Mouse (Mus musculus) heart, adult 18-20 months (tissue): ENCODE measurements around the gene Sipa1. TPM values are rescaled to one million over a fixed set of nuclear protein-coding genes. Genes with fewer than 3 reads are reported as not detected.
A peak's percentile ranks its signal among the peaks of the same experiment; 100 is the strongest.

Experiments
- DNase-seq, 2 experiments: peaks; one replicate each; pipeline ENCODE4 v3.0.0; 2021 to 2022; ENCODE audit warnings: mixed read lengths in 1 of 2
- total RNA-seq, 2 experiments: library from RNA; stranded (reverse); gene quantifications; 2 replicates each; pipeline ENCODE4 v1.2.3; 2021

Sipa1 gene
- total RNA-seq, 2 experiments from 2014 or later, result 20.3 to 24.1 TPM

DNA sequence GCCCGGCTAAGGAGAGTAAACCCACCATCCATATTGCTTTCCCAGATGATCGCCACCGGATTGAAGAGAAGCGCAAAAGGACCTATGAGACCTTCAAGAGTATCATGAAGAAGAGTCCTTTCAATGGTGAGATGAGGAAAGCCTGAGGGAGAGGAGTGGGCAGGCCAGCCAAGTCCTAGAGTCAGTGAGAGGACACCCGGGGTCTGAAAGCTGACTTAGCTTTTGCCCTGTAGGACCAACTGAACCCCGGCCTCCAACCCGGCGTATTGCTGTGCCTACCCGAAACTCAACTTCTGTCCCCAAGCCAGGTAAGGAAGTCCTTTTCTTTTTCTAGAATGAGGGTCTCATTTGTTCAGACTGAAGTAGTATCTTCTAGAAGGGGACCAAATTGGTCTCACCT is 18.2 kb downstream of the Sipa1 start:
- DNase-seq, result no peak

DNA sequence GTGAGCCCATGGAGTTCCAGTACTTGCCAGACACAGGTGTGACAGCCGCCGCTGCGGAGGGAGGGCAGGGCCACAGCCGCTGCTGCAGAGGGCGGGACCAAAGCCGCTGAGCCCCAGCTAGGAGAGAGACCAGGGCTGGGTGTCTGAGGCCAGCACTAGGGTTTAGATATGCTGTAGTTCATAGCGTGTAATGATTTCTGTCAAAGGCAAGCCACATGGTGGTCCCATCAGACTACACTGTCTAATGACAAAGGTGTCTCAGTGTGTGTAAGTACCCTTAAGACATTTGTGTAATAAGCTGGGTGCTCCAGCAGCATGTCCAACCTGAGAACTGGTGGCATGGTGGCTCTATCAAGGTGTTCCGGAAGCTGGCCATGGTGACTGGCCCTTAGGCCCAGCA is 21.9 kb downstream of the Sipa1 start:
- DNase-seq, result no peak

DNA sequence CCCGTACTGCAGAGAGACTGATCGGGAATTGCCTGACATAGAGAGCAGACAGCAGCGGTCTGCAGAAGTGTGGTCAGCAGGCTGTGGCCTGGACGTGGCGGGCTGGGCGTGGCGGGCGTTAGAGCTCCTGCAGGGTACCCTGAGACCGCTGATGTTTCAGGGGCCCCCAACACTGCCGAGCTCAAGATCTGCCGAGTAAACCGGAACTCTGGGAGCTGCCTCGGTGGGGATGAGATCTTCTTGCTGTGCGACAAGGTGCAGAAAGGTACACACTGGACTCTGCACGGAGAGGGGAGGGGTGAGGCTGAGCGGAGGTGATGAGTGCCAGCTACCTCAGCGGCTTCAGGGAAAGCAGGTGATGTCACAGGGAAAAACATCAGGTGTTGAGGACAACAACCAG is 22.5 kb downstream of the Sipa1 start:
- DNase-seq, result no peak

DNA sequence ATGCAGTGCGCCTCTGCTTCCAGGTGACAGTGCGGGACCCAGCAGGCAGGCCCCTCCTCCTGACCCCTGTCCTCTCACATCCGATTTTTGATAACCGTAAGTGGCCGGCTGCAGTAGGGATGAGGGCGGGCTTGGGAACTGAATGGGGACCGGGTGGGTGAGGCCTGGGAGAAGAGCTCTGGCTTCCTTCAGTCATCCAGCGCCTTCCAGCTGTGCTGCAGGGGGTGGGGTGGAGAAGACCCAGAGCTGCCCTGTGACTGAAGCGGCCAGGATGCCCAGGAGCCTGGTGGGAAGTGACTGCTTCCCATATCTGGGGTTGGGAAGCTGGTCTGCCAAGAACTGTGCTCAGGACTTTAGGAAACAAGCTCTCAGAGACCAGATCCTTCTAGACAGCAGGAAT is 23.2 kb downstream of the Sipa1 start:
- peak in 1 of 2 experiments; percentile 15 for DNase-seq

DNA sequence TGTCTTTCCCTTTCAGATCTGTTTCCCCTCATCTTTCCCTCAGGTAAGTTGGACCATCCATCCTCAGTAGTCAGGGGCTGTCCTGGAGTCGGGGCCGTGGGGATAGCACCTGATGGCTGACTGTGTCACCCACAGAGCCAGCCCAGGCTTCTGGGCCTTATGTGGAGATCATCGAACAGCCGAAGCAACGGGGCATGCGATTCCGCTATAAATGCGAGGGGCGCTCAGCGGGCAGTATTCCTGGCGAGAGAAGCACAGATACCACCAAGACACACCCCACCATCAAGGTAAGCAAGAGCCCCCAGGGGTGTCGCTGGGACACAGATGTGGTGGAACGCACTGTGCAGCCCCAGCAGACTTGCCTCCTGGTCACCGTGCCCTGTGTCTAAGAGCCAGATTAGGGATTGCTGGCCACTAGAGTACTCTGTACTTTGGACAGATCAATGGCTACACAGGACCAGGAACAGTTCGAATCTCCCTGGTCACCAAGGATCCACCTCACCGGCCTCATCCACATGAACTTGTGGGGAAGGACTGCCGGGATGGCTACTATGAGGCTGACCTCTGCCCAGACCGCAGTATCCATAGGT is 25.0 kb downstream of the Sipa1 start:
- no peak for DNase-seq

DNA sequence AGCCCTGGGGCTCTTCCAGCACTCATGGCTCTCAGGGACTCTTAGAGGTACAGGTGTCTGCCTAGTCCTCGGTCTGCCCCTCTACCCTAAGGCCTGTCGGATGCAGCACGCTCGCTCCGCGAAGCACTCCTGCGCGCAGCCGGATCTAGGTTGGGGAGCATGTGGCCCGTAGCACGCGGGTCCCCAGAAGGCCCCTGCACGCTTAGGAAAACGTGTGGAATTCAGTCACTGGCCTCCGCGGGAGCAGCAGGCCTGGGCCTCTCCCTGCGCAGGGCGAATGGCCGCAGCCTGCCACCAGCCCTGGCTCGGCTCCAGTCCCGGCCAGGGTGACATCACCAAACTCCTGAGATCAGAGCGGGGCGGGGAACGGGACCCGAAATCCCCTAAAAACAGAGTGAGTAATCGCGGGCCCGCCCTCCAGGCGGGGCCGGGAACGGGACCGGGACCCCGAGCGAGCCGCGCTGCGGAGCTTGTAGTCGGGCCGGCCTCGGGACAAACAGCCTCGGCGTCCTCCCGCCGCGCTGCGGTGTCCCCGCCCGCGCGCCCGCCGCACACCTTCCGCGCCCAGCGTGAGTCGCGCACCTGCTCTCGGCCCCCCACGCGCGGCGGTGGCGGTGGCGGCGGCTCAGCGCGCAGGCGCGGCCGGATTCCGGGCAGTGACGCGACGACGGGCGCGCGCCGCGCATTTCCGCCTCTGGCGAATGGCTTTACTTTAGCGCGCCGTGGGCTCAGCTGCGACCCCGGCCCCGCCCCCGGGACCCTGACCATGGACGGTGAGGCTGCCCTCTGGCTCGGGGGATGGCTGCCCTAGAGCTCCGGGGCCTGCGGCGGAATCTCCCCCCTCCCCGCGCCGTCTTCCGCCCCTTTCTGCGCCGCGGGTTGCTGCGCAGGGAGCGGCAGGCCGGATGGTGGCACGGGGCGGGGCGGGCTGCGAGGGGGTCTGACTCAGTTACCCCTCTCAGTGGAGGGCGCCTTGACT is 26.1 kb downstream of the Sipa1 start, which contains the start of gene Rela:
TSS of gene Rela (plus strand) at position 415 of the 979 bp plus-strand sequence.
- DNase-seq, result peak; percentile 95 to 96

DNA sequence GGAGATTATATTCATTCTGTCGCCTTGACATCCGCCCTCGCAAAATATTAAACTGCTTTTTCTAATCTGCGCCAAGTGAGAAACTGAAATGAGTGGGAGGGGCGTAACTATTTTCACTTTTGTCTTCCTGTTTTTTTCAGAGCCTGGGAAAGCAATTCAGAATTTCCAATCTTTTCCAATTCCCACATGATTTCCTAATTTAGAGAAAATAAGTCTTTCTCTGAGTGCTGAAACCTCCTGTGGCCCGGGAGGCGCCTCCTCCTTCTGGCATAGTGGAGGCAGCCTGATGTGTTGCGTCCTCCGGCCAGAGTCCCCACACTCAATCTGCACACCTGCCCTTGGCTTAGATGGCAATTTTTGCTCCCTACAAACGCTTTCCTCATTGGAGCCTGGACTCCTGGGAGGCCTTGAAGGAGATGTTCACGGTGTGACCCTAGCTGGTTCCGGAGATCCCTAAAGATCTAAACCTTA is 26.9 kb downstream of the Sipa1 start:
- DNase-seq, result peak; percentile 74 to 76

DNA sequence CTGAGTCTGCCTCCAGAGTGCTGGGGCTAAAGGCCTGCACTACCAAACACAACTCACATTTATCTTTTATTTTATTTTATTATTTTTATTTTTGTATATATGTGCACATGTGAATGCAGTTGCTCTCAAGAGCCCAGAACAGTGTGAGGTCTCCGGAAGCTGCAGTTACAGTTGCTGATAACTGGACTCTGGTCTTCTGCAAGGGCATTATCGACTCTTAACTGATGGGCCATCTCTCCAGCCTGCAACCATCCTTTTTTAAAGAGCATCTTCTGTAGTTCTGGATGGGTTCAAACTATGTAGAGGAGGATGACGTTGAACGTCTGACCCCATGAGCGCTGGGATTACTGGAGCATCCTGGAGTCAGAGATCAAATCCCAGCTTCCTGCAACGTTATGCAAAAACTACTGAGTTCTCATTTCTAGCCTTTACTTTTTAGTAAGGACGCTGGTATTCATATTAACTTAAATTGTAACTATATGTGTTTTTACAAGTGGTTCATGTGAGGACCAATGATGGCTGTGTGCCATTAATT is 27.4 kb downstream of the Sipa1 start:
- no peak for DNase-seq

DNA sequence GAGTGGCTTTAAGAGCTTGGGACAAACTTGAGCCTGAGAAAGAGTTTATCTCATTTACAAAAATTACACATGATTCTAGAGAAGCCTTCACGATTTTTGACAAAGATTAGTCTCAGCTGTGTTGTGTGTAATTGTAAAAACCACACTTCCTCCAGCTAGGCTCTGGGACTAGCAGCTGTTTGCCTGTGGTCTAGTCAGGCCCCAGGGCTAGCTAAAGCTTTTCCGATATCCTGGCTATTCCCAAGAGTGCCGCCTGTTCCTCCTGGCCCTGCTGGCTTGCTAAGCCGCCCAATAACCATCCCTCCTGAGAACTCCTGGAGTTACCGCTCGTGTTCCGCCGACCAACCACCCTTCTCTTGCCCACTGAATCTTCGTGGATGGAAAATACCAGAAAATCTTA is 31.4 kb downstream of the Sipa1 start:
- DNase-seq, result no peak

DNA sequence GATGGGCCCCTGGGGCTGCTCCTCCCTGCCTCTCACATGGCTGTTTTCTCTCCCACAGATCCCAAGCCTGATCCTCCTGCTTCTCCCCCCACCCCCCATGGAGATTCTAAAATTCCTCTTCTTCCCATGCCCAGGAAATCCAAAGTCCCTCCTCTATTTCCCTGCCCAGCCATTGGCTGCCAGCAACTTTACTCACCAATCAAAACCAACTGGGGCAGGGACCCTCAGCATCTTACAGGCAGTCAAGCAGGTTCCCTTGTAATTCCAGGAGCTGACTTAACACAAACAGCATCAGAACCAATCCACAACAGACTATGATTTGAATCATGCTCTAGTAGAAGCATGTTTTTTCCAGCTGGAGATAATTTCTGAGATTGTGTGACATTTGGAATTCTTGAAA is 33.6 kb downstream of the Sipa1 start:
- DNase-seq, result no peak

DNA sequence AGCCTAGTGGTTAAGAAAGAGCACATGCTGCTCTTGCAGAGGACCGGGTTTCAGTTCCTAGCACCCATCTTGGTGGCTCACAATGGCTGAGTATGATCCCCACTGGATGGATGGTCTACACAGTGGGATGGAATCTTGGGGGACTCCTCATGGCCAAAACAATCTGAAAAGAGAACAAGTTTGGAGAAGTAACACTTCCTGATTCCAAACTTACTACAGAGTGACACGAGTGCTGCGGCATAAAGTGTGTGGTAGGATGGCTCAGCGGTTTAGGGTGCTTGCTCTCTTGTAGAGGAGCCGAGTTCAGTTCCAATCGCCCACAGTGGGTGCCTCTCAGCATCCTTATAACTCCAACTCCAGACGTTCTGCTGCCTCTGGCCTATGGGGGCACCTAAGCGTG is 38.2 kb downstream of the Sipa1 start:
- DNase-seq, result no peak

DNA sequence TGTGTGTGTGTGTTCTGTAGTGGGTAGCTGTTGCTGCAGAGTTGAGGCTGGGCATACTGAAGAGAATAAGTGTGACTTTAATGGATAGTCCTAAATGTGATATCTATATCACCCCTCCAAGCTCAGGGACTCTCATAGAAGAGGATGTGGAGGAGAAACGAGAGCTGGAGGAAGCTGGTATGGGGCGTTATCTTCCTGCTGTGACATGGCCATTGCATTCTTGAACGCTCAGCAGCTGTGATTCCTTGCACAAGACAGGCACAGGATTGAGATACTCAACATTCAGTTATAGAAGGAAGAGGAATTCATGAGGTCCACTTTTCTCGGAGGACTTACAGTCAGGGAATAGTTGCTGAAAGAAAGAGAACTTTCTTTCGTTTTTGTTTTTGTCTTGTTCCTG is 41.6 kb downstream of the Sipa1 start:
- DNase-seq, result no peak

DNA sequence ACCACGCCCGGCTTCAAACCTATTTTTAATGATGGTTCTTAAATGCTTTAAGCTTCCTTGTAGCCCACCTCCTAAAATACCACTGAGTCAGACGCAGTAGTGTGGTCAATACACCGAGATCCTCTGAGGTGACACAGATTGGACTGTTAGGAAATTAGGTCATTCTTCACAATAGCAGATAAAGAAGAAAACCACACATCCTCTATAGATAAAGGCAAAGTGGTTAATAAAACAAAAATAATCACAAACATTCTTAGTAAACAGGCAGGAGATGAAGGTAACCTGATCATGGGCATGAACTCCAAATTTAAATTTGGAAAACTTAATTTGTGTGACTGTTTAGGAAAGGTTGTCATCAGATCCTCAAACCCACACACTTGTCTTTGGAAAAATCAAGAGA is 43.5 kb downstream of the Sipa1 start:
- DNase-seq, result no peak

DNA sequence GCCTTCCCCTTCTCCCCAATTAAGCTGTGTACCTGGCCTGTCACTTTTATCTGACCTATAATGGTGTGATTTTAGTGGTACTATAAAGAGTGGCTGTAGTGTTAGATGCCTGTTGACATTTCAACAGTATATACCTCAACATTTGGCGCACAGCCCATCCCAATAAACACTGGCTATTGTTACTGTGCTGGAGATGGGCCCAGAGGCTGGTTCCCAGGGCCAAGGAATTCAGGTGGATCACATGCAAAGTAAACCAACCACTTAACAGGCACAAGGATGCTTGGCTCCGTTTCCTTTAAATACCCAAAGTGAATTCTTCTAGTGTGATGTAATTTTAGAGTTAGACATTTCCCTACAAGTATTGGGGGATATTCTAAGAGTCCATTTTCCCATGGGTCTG is 48.6 kb downstream of the Sipa1 start:
- no peak for DNase-seq

DNA sequence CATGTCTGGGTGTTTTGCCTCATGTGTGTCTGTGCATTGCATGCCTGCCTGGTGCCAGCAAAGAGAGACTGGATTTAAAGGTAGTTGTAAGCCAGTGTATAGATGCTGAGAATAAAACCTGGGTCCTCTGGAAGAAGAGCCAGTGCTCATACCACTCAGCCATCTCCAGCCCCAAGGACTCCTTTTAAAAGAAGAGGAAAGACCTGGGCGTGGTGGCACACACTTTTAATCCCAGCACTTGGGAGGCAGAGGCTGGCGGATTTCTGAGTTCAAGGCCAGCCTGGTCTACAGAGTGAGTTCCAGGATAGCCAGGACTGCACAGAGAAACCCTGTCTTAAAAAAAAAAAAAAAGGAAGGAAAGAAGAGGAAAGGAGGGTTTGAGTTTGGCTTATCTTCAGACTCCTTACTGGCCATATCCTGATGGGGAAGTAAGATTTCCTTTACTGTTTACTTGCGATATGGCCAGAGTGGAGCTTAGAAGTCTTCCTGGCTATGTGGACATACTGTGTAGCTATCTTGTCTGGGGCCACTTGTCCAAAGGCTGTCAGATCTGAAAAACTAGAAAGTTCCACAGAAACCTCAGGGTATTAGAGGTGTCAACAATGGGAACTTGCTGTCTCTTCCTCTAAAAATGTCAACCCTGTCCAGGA is 50.6 kb downstream of the Sipa1 start:
- DNase-seq, result no peak

DNA sequence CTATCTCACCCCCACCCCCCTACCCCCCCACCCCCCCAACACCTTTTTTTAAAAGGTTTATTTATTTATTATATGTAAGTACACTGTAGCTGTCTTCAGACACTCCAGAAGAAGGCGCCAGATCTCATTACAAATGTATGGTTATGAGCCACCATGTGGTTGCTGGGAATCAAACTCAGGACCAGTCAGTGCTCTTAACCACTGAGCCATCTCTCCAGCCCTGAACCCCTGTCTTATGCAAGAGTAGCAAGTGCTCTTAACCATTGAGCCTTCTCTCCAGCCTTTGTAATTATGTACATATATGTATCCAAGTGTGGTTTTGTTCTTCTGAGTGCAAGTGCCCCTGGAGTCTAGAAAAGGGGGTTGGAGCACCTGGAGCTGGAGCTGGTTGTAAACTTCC is 51.5 kb downstream of the Sipa1 start:
- no peak for DNase-seq

DNA sequence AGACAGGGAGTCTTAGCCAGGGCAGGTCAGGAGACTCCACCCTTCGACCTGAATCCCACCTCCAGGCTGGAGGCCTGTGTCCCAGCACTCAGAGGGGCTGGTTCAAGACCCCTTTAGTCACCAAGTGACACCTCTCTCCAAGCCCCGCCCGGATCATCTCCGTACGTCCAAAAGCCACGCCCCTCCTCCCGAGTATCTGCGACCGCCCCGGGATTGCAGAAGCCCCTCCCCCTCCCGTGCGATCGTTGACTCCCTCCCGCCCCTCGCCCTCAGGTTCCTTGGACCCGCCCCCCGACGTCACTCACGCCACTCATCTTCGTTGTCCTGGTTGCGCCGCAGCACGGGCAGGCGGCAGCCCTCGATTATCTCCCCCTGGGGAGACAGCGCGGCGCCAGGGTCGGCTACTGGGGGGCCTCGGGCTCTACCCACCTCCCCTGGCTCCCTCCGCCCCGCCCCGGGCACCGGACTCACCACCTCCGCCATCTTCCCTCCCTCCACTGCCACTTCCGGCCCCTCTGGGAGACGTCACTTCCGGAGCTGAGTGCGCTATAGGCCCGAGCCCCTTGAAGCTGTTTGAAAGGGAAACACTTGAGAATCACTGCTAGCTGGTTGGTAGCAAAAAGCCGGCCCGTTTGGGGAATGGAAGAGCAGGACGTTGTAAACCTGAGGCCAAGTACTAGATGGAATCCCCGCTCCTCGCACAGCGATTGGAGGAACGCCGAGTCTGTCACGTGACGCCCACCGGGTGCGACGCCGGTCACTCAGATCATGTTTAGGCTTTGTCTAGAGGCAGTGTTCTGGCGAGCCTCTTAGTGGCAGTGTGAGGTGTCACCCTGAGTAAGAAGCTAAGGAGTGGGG is 53.7 kb downstream of the Sipa1 start, which contains the start of gene Kat5:
TSS of gene Kat5 (minus strand) at position 691 of the 858 bp plus-strand sequence.
- DNase-seq, result peak; percentile 94 to 97

DNA sequence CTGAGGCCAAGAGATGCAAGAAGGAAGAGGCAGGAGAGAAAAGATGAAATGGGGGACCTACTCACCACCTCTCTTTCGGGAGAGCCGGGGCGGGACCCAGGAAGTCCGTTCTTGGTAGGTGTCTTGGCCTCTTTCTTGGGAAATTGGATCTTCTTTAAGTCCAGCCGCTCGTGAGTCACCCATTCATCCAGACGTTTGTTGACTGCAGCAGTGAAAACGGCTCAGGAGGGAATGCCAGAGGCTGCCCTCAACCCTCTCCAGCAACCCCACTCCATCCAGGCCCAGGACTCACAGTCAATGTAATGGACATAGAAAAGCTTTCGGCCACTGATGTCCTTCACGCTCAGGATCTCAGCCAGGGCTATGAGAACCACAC is 54.3 kb downstream of the Sipa1 start:
- no peak for DNase-seq

DNA sequence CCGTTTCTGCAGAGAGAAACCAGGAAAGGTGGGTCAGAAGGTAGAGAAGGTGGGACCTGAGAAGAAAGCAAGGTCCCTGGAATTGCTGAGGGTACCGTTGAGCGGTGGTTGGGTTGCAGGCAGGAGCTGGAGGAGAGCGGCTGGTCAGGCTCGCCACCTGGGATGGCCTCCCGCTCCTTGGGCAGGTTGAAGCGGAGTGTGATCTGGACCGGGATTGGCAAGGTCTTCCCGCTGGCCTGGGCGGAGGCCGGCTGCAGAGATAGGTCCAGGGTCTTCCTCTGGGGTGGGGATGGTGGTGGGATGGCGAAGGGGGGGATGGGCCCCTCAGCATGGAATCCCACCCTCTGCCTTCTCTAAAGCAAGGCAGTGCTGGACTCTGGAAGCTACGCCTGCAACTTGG is 54.8 kb downstream of the Sipa1 start:
- peak in 1 of 2 experiments; percentile 4 for DNase-seq

DNA sequence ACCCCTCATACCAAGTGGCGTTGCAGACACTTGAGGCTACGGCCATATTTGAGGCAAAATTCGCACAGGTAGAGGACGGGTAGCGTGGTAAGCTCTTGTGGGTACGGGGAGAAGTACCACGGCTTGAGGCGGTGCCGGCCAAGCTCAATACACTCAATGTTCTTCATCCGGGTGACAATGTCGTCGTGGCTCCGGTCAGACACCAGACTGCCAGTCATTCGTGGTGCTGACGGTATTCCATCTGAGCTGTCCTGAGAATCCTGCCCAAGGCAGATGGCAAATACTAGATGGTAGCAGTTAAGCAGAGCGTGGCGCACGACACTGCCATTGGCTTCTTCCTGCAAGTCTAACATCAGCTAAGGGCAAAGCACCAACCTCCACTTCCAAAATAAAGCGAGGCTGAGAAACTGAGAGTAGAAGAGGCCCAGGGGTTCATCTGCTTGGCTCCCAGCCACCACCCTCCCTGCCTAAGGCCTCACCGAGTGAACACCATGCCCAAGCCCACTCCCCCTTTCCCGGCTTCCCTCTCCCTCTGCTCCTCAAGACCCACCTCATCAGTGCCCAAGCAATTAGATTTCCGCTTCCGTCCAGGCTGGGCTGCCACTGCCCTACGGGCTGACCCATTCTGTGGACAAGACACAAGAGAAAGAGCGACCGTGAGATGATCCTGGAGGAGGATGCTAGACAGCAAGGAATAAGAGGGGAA is 55.6 kb downstream of the Sipa1 start:
- DNase-seq, result no peak

DNA sequence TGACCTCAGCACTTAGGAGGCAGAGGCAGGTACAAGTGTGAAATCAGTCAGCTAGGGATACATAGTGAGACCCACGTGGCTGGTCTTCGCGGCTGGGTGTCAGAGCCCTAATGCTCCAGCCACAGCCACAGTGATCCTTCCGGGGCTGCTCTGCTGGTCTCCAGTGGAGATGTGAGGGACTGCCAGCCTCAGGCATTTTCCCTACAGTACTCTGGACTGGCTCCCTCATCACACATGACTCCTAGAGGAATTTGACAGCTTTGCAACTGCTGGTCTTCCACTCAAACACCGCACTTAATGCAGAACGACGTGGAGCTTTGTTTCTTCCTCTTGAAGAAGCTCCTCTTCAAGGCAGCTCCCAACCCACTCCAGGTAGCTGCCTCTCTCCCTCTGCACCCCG is 57.3 kb downstream of the Sipa1 start:
- no peak for DNase-seq
